Mouse (Mus musculus) spleen, adult 12 weeks (tissue): ENCODE data around the gene Myh3.
"Not testable (repeated sequence)": the region's sequence is repeated elsewhere in the genome, so short reads cannot be mapped to it uniquely, and the experiment has no call there.

Source experiments
- DNase-seq: peaks from one replicate; pipeline ENCODE4 v3.0.0; 2022; ENCODE audit warnings: low spot score

The Myh3 gene

GRCm38 (mm10) chr11:67077435-67077834 is 665 bp upstream of the Myh3 start:
- no peak for DNase-seq

GRCm38 (mm10) chr11:67078888-67079287 is 788 bp downstream of the Myh3 start:
- DNase-seq: no peak

GRCm38 (mm10) chr11:67079740-67080139 is 1.6 kb downstream of the Myh3 start:
- DNase-seq: no peak

- DNase-seq: peak; percentile 8
These were observed 2.1 kb downstream of the Myh3 start for GRCm38 (mm10) chr11:67080168-67080567.

- no peak for DNase-seq
These were observed 3.1 kb downstream of the Myh3 start for GRCm38 (mm10) chr11:67081125-67081649.

GRCm38 (mm10) chr11:67082188-67082587 is 4.1 kb downstream of the Myh3 start:
- no peak for DNase-seq

GRCm38 (mm10) chr11:67082793-67083192 is 4.7 kb downstream of the Myh3 start:
- DNase-seq: no peak

- no peak for DNase-seq
These were observed 5.1 kb downstream of the Myh3 start for GRCm38 (mm10) chr11:67083239-67083638.

GRCm38 (mm10) chr11:67083712-67084340 is 5.7 kb downstream of the Myh3 start:
- no peak for DNase-seq

GRCm38 (mm10) chr11:67085489-67085888 is 7.4 kb downstream of the Myh3 start:
- DNase-seq: peak; percentile 36

GRCm38 (mm10) chr11:67086467-67087164 is 8.5 kb downstream of the Myh3 start:
- DNase-seq: no peak

- DNase-seq: no peak
These were observed 9.1 kb downstream of the Myh3 start for GRCm38 (mm10) chr11:67087225-67087624.

- not testable (repeated sequence) for DNase-seq
These were observed 14.3 kb downstream of the Myh3 start for GRCm38 (mm10) chr11:67092354-67092753.

GRCm38 (mm10) chr11:67093201-67093600 is 15.1 kb downstream of the Myh3 start:
- DNase-seq: no peak

- DNase-seq: no peak
These were observed 15.6 kb downstream of the Myh3 start for GRCm38 (mm10) chr11:67093652-67094051.

- no peak for DNase-seq
These were observed 16.4 kb downstream of the Myh3 start for GRCm38 (mm10) chr11:67094470-67094869.

GRCm38 (mm10) chr11:67097709-67098108 is 19.6 kb downstream of the Myh3 start:
- DNase-seq: no peak

GRCm38 (mm10) chr11:67098427-67098826 is 20.3 kb downstream of the Myh3 start:
- DNase-seq: no peak

- DNase-seq: no peak
These were observed 21.1 kb downstream of the Myh3 start for GRCm38 (mm10) chr11:67099241-67099640.

- no peak for DNase-seq
These were observed 22.1 kb downstream of the Myh3 start for GRCm38 (mm10) chr11:67100169-67100568.

- no peak for DNase-seq
These were observed 23.6 kb downstream of the Myh3 start for GRCm38 (mm10) chr11:67101713-67102112.

GRCm38 (mm10) chr11:67103256-67103655 is 25.2 kb downstream of the Myh3 start:
- DNase-seq: no peak

GRCm38 (mm10) chr11:67104242-67104641 is 26.1 kb downstream of the Myh3 start:
- DNase-seq: no peak

GRCm38 (mm10) chr11:67104714-67105113 is 26.6 kb downstream of the Myh3 start:
- no peak for DNase-seq
